Mouse (Mus musculus): ENCODE data around the gene Fktn. TPM values are rescaled to one million over a fixed set of nuclear protein-coding genes. Genes with fewer than 3 reads are reported as not detected.

Gene Fktn
- total and polyA plus RNA-seq, 2 experiments, result 2.0 to 5.8 TPM

DNA sequence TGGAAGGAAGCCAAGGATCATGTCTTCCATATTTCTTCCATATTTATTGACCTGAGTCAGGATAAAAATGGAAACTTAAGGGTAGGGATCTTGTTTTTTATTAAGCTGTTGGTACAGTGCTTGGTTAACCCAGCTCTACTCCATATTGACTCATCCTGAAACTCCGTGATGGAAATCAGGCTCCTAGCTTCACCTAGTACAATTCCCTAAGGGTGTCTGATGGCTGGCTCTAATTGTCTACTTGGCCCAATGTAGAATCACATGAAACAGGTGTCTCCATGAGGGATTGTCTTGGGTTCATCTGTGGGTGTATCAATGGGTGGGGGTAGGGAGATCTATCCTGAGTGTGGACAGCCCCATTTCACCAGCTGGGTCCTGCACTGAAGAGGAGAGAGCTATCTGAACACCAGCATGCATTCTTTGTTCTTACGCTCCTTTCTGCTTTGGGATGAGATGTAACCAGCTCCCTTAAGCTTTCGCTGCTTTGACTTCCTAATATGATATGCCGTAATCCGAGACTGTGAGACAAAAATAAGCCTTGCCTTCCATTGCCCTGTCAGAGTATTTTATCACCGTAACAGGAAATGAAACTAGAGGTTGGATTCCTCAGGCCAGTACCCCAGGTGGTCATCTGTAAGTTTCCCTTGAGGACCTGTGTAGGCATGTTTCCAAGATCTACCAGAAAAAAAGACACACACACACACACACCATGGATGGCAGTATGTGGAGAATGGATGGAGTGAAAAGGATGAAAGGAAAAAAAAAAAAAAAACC is 3.1 kb upstream of the Fktn start:
- no peaks in the 10 kb centered on the region for H3K27me3 ChIP-seq (ENCODE audit: control insufficient read depth, insufficient read depth, low read length)
- no peaks in the 10 kb centered on the region for H3K79me2 ChIP-seq (ENCODE audit: control insufficient read depth, insufficient read depth, low read length)
- no peaks in the 10 kb centered on the region for H3K36me3 ChIP-seq (ENCODE audit: control insufficient read depth, insufficient read depth, low read length)
- H3K9ac ChIP-seq (ENCODE audit: low read depth, low read length), result no peak overlapping the region
- WGBS, result 83% methylated on average over 6 of the region's 6 CpGs
- no peak overlapping the region for H3K4me3 ChIP-seq (ENCODE audit: insufficient read depth, low read depth, low read length)
- TF ChIP-seq CTCF (IDR thresholded peaks at IDR 0.05; ENCODE audit: low read depth, low read length) (no peak), POLR2A (IDR thresholded peaks at IDR 0.05; ENCODE audit: extremely low read depth, insufficient read depth, low read length) (no peak)
- no peaks in the 10 kb centered on the region for H3K4me1 ChIP-seq (ENCODE audit: control insufficient read depth, insufficient read depth, low read length)
- H3K27ac ChIP-seq (replicated peaks; ENCODE audit: insufficient read depth, low read depth, low read length), result no peak overlapping the region
- DNase-seq (ENCODE audit: extremely low read depth, low read depth, low spot score), result no peak

DNA sequence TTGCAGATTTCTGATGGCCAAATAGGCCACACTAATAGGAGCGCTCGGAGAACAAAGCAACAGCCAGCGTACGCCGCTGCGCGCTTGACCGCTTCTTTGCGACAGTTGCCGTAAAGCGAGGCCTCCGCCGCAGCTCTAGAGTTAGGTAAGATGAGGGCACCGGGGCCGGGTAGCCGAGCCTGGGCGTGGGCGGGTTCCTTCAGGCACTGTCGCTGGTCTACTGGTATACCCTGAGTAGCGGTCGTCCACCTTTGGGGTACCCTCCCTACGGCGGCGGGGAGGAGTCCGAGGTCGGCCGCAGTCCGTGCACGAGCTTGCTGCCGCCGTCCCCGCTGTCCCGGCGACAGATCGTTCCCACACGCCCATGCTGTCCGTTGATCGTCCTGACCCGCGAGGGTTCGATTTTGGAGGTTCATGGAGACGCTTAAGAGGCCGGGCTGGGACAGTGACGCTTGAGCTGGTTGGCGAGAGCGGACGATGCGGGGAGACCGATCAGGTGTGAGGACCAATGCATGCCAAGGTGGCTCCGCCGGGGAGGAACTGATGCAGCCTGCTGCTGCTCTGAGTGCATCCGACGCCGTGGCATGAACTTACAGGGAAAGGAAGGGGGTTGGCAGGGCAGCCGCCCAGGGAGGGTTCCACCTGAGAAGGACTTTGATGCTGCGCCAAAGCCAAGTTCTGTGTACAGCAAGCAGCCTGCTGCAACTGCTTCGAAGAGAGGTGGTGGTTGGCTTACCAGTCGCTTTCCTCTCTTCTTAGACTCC is 435 bp downstream of the Fktn start:
- Histone ChIP-seq H3K79me2 (ENCODE audit: control insufficient read depth, insufficient read depth, low read length) (peaks cover 2% of the 10 kb centered on the region; the same call in 1 of the 2 replicates), H3K4me3 (ENCODE audit: insufficient read depth, low read depth, low read length) (peak overlapping the region; percentile 86), H3K9ac (ENCODE audit: low read depth, low read length) (peak overlapping the region; percentile 93), H3K27me3 (ENCODE audit: control insufficient read depth, insufficient read depth, low read length) (no peaks in the 10 kb centered on the region), H3K4me1 (ENCODE audit: control insufficient read depth, insufficient read depth, low read length) (no peaks in the 10 kb centered on the region), H3K27ac (replicated peaks; ENCODE audit: insufficient read depth, low read depth, low read length) (peak overlapping the region; percentile 84), H3K36me3 (ENCODE audit: control insufficient read depth, insufficient read depth, low read length) (no peaks in the 10 kb centered on the region)
- no peak for TF ChIP-seq CTCF (IDR thresholded peaks at IDR 0.05; ENCODE audit: low read depth, low read length)
- TF ChIP-seq POLR2A (IDR thresholded peaks at IDR 0.05; ENCODE audit: extremely low read depth, insufficient read depth, low read length), result peak; percentile 59; the same call in 1 of the 2 replicates
- DNase-seq (ENCODE audit: extremely low read depth, low read depth, low spot score), result peak; percentile 86
- WGBS, result 2% methylated on average over 58 of the region's 58 CpGs

DNA sequence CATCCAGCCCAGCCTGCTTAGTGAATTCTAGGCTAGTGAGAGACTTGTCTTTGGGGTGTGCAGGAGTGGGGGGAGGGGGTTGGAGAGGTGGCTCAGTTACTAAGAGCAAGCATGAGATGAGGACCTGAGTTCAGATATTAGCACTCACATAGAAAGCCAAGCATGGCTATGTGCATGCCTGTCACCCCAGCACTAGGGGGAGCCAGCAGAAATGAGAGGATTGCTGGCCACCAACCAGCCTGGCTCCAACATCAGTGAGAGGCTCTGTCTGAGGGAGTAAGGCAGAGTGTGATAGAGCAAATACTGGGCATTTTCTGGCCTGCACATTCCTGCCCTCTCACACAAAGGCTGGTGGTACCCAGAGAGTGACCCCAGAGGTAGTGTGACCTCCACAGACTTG is 2.2 kb downstream of the Fktn start:
- H3K27me3 ChIP-seq (ENCODE audit: control insufficient read depth, insufficient read depth, low read length), result no peaks in the 10 kb centered on the region
- peak; percentile 33 for DNase-seq (ENCODE audit: extremely low read depth, low read depth, low spot score)

DNA sequence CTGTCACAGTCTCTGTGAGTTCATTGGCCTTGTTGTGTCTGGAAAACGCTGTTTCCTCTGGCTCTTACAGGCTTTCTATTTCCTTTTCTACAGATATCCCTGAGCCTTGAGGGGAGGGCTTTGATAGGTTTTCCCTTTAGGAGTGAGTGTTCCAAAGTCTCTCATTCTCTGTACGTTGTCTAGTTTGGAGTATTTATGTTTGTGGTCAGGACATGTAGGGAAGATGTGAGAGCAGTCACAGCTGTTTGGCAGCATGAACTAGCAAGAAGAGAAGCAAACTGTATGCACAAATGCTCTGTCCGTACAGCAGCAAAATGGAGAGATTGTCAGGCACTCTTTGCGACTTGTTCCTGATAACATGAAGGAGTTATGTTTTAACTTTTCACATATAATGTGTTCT is 3.7 kb downstream of the Fktn start:
- no peak overlapping the region for H3K27ac ChIP-seq (replicated peaks; ENCODE audit: insufficient read depth, low read depth, low read length)
- H3K4me3 ChIP-seq (ENCODE audit: insufficient read depth, low read depth, low read length), result no peak overlapping the region
- H3K79me2 ChIP-seq (ENCODE audit: control insufficient read depth, insufficient read depth, low read length), result peaks cover 2% of the 10 kb centered on the region; the same call in 1 of the 2 replicates
- WGBS, result 75% methylated on average over 4 of the region's 4 CpGs
- DNase-seq (ENCODE audit: extremely low read depth, low read depth, low spot score), result no peak
- H3K9ac ChIP-seq (ENCODE audit: low read depth, low read length), result no peak overlapping the region
- H3K4me1 ChIP-seq (ENCODE audit: control insufficient read depth, insufficient read depth, low read length), result no peaks in the 10 kb centered on the region
- no peaks in the 10 kb centered on the region for H3K27me3 ChIP-seq (ENCODE audit: control insufficient read depth, insufficient read depth, low read length)
- H3K36me3 ChIP-seq (ENCODE audit: control insufficient read depth, insufficient read depth, low read length), result peaks cover 2% of the 10 kb centered on the region; the same call in 1 of the 2 replicates
- no peak for TF ChIP-seq CTCF (IDR thresholded peaks at IDR 0.05; ENCODE audit: low read depth, low read length)
- TF ChIP-seq POLR2A (IDR thresholded peaks at IDR 0.05; ENCODE audit: extremely low read depth, insufficient read depth, low read length), result no peak

More for the DNA sequence above, 2.2 kb downstream of the Fktn start:
- no peaks in the 10 kb centered on the region for H3K36me3 ChIP-seq (ENCODE audit: control insufficient read depth, insufficient read depth, low read length)
- H3K9ac ChIP-seq (ENCODE audit: low read depth, low read length), result no peak overlapping the region
- peaks cover 2% of the 10 kb centered on the region; the same call in 1 of the 2 replicates for H3K79me2 ChIP-seq (ENCODE audit: control insufficient read depth, insufficient read depth, low read length)
- no peak overlapping the region for H3K27ac ChIP-seq (replicated peaks; ENCODE audit: insufficient read depth, low read depth, low read length)
- TF ChIP-seq POLR2A (IDR thresholded peaks at IDR 0.05; ENCODE audit: extremely low read depth, insufficient read depth, low read length), result no peak
- TF ChIP-seq CTCF (IDR thresholded peaks at IDR 0.05; ENCODE audit: low read depth, low read length), result peak; percentile 75
- no peaks in the 10 kb centered on the region for H3K4me1 ChIP-seq (ENCODE audit: control insufficient read depth, insufficient read depth, low read length)
- no peak overlapping the region for H3K4me3 ChIP-seq (ENCODE audit: insufficient read depth, low read depth, low read length)

DNA sequence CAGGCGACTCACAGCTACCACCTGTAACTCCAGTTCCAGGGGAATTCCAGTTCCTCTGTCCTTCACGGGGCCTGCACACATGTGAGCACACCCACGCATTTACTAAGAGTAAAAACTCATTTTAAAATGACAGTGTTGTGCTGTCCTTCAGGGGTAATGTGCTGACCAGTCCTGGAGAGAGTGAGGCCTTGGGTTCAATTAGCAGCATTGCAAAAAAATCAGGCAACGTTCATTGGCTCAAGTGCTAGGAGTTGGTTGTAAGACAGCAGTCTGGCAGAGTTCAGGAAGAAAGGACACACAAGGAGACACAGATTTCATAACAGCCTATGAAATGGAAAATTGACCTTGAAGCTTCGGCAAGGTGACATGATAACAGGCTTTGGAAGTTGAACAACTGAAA is 4.5 kb downstream of the Fktn start:
- H3K79me2 ChIP-seq (ENCODE audit: control insufficient read depth, insufficient read depth, low read length), result peaks cover 2% of the 10 kb centered on the region; the same call in 1 of the 2 replicates
- DNase-seq (ENCODE audit: extremely low read depth, low read depth, low spot score), result no peak
- H3K4me3 ChIP-seq (ENCODE audit: insufficient read depth, low read depth, low read length), result no peak overlapping the region
- H3K36me3 ChIP-seq (ENCODE audit: control insufficient read depth, insufficient read depth, low read length), result peaks cover 2% of the 10 kb centered on the region; the same call in 1 of the 2 replicates
- no peaks in the 10 kb centered on the region for H3K4me1 ChIP-seq (ENCODE audit: control insufficient read depth, insufficient read depth, low read length)
- H3K27ac ChIP-seq (replicated peaks; ENCODE audit: insufficient read depth, low read depth, low read length), result no peak overlapping the region
- TF ChIP-seq POLR2A (IDR thresholded peaks at IDR 0.05; ENCODE audit: extremely low read depth, insufficient read depth, low read length) (no peak), CTCF (IDR thresholded peaks at IDR 0.05; ENCODE audit: low read depth, low read length) (no peak)
- H3K27me3 ChIP-seq (ENCODE audit: control insufficient read depth, insufficient read depth, low read length), result no peaks in the 10 kb centered on the region
- WGBS, result 71% methylated on average over 5 of the region's 5 CpGs
- H3K9ac ChIP-seq (ENCODE audit: low read depth, low read length), result no peak overlapping the region

Measured in liver, adult 2 months (tissue).